Mouse (Mus musculus) naive thymus-derived CD4-positive, alpha-beta T cell, adult 2 months (primary cell): ENCODE data around the gene Orc2.

Experiments used
- DNase-seq: peaks from one replicate; pipeline ENCODE4 v3.0.0-alpha.2; 2011; ENCODE audit warnings: low read depth

The Orc2 gene

GRCm38 (mm10) chr1:58423371-58424248, 81.3 kb downstream of the Orc2 start, which contains the start of gene Clk1:
Gene Clk1, minus strand, starts transcription at chr1:58424066.
- peak; percentile 97 for DNase-seq

- peak; percentile 90 for DNase-seq
Observed at GRCm38 (mm10) chr1:58422879-58423278, 82.0 kb downstream of the Orc2 start.

GRCm38 (mm10) chr1:58420961-58421360, 83.9 kb downstream of the Orc2 start:
- DNase-seq = peak; percentile 62

DNA sequence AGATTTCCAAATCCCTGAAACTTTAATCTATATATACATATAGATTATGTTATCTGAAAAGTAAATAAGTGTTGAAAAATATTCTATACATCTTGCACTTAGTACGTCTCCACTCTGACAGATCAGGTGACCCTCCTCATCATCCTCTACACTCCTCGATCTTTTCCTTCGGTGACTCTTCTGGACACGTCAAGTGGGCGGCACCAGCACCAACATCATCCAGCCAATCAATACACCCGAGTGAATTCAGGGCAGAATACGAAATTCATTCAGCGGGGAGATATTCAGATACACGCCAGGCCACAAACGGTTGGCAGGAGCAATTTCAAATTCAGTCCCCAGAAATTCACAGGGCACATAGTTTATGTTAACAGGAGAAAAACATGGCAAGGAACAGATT, 84.9 kb downstream of the Orc2 start:
- DNase-seq = peak; percentile 36

- DNase-seq = no peak
Observed at GRCm38 (mm10) chr1:58416048-58416447, 88.9 kb downstream of the Orc2 start.

GRCm38 (mm10) chr1:58415442-58415841, 89.5 kb downstream of the Orc2 start:
- DNase-seq = peak; percentile 63
